Mouse (Mus musculus) left cerebral cortex, adult 18-20 months (tissue): ENCODE measurements around the gene Ppfia1. TPM values are rescaled to one million over a fixed set of nuclear protein-coding genes. Genes with fewer than 3 reads are reported as not detected.

Experiments
- DNase-seq, 2 experiments: peaks; one replicate each; pipeline ENCODE4 v3.0.0; 2021 to 2022; ENCODE audit warnings: low spot score in 2 of 2, mixed read lengths in 1 of 2
- long read RNA-seq, 2 experiments: library from polyadenylated mRNA; stranded (forward); transcript quantifications; one replicate each; pipeline ENCODE4 v2.0.0; 2021
- total RNA-seq, 2 experiments: library from RNA; stranded (reverse); gene quantifications; 2 replicates each; pipeline ENCODE4 v1.2.3; 2021

Gene Ppfia1
- 10 to 100 TPM; 28.9 to 37.6 TPM for total RNA-seq
- long read RNA-seq, experiment 1, full-length matches to known transcripts: 3 of 25 reads
- long read RNA-seq, experiment 1, partial matches to known transcripts: 6 of 25 reads
- long read RNA-seq, experiment 1, other reads (novel, unspliced or antisense): 16 of 25 reads
- long read RNA-seq, experiment 2, full-length matches to known transcripts: 4 of 15 reads
- long read RNA-seq, experiment 2, partial matches to known transcripts: 2 of 15 reads
- long read RNA-seq, experiment 2, other reads (novel, unspliced or antisense): 9 of 15 reads

GRCm38 (mm10) chr7:144553237-144554122 lies at the start of gene Ppfia1:
Gene Ppfia1, minus strand, starts transcription at chr7:144553729.
- peak; percentile 98 to 99 for DNase-seq

GRCm38 (mm10) chr7:144600333-144600900 lies 46.9 kb upstream of the Ppfia1 start:
- no peak for DNase-seq

GRCm38 (mm10) chr7:144589508-144589907 lies 36.0 kb upstream of the Ppfia1 start:
- no peak for DNase-seq

- peak; percentile 61 to 64 for DNase-seq
These were observed 33.8 kb upstream of the Ppfia1 start for GRCm38 (mm10) chr7:144587291-144587690.

- DNase-seq: peak; percentile 52 to 71
These were observed 32.1 kb upstream of the Ppfia1 start for GRCm38 (mm10) chr7:144585648-144586047.

GRCm38 (mm10) chr7:144583619-144584018 lies 30.1 kb upstream of the Ppfia1 start:
- peak; percentile 28 to 46 for DNase-seq

- DNase-seq: peak; percentile 92 to 94
These were observed 28.9 kb upstream of the Ppfia1 start, which contains the start of gene Fadd for GRCm38 (mm10) chr7:144582284-144582980. Gene Fadd, minus strand, starts transcription at chr7:144582463.

GRCm38 (mm10) chr7:144581559-144582283 lies 28.2 kb upstream of the Ppfia1 start:
- peak; percentile 36 to 45 for DNase-seq

- DNase-seq: peak; percentile 19 to 28
These were observed 24.3 kb upstream of the Ppfia1 start for GRCm38 (mm10) chr7:144577876-144578275.

GRCm38 (mm10) chr7:144572234-144572633 lies 18.7 kb upstream of the Ppfia1 start:
- DNase-seq: no peak

GRCm38 (mm10) chr7:144571598-144571997 lies 18.1 kb upstream of the Ppfia1 start:
- DNase-seq: no peak

GRCm38 (mm10) chr7:144569428-144569827 lies 15.9 kb upstream of the Ppfia1 start:
- no peak for DNase-seq

- no peak for DNase-seq
These were observed 14.6 kb upstream of the Ppfia1 start for GRCm38 (mm10) chr7:144568091-144568490.

GRCm38 (mm10) chr7:144566921-144567682 lies 13.6 kb upstream of the Ppfia1 start:
- no peak for DNase-seq

GRCm38 (mm10) chr7:144563456-144564155 lies 10.1 kb upstream of the Ppfia1 start:
- DNase-seq: no peak

GRCm38 (mm10) chr7:144562016-144562415 lies 8.5 kb upstream of the Ppfia1 start:
- no peak for DNase-seq

- DNase-seq: no peak
These were observed 7.1 kb upstream of the Ppfia1 start for GRCm38 (mm10) chr7:144560594-144560993.

GRCm38 (mm10) chr7:144558552-144558951 lies 5.0 kb upstream of the Ppfia1 start:
- no peak for DNase-seq

- DNase-seq: no peak
These were observed 569 bp upstream of the Ppfia1 start for GRCm38 (mm10) chr7:144554123-144554472.
